Mouse (Mus musculus): ENCODE results near the gene Imp3.

Imp3 gene

GRCm38 (mm10) chr9:56970158-56970557 is 32.9 kb downstream of the Imp3 start:
- DNase-seq (ENCODE audit: low spot score), result no peak

- no peak for DNase-seq (ENCODE audit: low spot score)
Observed at GRCm38 (mm10) chr9:56973960-56974524, 36.8 kb downstream of the Imp3 start.

GRCm38 (mm10) chr9:56975199-56975598 is 37.9 kb downstream of the Imp3 start:
- no peak for DNase-seq (ENCODE audit: low spot score)

GRCm38 (mm10) chr9:56980186-56980585 is 42.9 kb downstream of the Imp3 start:
- no peak for DNase-seq (ENCODE audit: low spot score)

- DNase-seq (ENCODE audit: low spot score), result no peak
Observed at GRCm38 (mm10) chr9:56981502-56981901, 44.2 kb downstream of the Imp3 start.

All from retina, embryonic 14.5 days (tissue).